Mouse (Mus musculus): ENCODE results near the gene Inpp5a. TPM values are rescaled to one million over a fixed set of nuclear protein-coding genes. Genes with fewer than 3 reads are reported as not detected.
A peak's percentile ranks its signal among the peaks of the same experiment; 100 is the strongest.

Gene Inpp5a
- polyA plus RNA-seq, 1 experiment from 2014 or later: 28.1 TPM

DNA sequence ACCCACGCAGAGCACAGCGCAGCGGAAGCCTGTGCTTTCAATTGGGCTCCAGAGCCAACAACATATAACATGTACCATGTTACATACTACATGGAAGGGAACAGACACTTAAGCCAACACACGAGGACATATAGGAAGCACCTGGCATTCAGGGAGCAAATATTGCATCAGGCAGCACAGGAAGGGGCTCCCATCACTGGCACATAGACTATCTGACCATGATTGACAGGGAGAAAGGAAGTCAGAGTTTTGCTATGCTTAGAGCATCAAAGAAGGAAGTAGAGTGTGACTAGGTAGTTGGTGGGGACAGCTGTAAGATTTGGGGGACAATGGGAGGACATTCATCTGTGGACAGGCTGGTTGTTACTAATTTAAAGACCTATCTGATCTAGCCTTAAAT lies 103.4 kb downstream of the Inpp5a start:
- Histone ChIP-seq H3K27me3 (ENCODE audit: control insufficient read depth, insufficient read depth, low read length) (peaks cover 40% of the 10 kb centered on the region), H3K9me3 (ENCODE audit: control insufficient read depth, low read length) (no peaks in the 10 kb centered on the region), H3K9ac (no peak overlapping the region), H3K4me1 (replicated peaks; ENCODE audit: control insufficient read depth, insufficient read depth, low read length) (peaks cover 3% of the 10 kb centered on the region; the same call in 1 of the 2 replicates), H3K4me3 (replicated peaks; ENCODE audit: low read length) (no peak overlapping the region), H3K36me3 (replicated peaks; ENCODE audit: control insufficient read depth, insufficient read depth) (no peaks in the 10 kb centered on the region), H3K4me2 (replicated peaks) (no peak overlapping the region), H3K27ac (no peak overlapping the region)
- DNase-seq (ENCODE audit: low spot score) (no peak), ATAC-seq (ENCODE audit: low FRiP score) (no peak)
- WGBS: 92% methylated on average over 4 of the region's 4 CpGs

DNA sequence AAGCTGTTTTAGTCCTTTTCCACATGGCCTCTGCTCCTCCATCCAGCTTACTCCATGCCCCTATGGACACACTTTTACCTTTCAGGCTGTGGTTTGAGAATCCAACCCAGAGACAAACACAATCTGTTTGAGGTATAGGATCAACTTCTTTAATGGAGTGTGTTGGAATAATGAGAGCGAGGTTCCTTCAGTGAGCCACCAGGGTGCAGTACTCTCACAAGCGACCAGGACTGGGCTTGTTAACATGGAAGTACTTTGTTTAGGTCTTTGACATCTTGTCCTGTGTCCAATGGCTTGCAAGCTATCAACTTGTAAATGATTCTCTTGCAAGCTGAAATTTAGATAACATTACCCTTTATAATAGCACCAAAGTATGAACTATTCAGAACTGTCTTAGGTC lies 104.0 kb downstream of the Inpp5a start:
- Histone ChIP-seq H3K9ac (no peak overlapping the region), H3K27ac (no peak overlapping the region), H3K9me3 (ENCODE audit: control insufficient read depth, low read length) (no peaks in the 10 kb centered on the region), H3K4me3 (replicated peaks; ENCODE audit: low read length) (no peak overlapping the region), H3K36me3 (replicated peaks; ENCODE audit: control insufficient read depth, insufficient read depth) (no peaks in the 10 kb centered on the region), H3K27me3 (ENCODE audit: control insufficient read depth, insufficient read depth, low read length) (peaks cover 40% of the 10 kb centered on the region), H3K4me2 (replicated peaks) (no peak overlapping the region), H3K4me1 (replicated peaks; ENCODE audit: control insufficient read depth, insufficient read depth, low read length) (peaks cover 3% of the 10 kb centered on the region; the same call in 1 of the 2 replicates)
- no peak for ATAC-seq (ENCODE audit: low FRiP score)
- WGBS: 38% methylated on average over 2 of the region's 2 CpGs
- no peak for DNase-seq (ENCODE audit: low spot score)

DNA sequence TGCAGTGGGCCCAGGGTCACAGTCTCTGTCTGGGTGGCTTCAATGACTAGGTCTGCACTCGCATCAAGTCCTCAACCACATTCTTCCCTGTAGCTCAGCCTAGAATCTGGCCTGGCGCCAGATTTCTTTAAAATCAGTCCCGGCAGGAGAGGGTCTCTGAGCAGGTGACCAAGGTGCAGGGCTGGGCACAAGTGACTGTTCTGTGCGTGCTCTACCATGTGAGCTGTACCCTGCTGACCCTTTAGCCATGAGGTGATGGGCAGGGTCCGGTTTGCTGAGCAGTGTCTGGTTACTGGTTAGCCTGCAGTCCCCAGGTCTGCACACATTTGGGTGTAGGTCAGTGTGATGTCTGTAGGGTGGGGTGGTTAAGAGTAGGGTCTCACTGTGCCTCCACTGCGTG lies 106.9 kb downstream of the Inpp5a start:
- Histone ChIP-seq H3K27me3 (ENCODE audit: control insufficient read depth, insufficient read depth, low read length) (peaks cover 50% of the 10 kb centered on the region), H3K4me2 (replicated peaks) (no peak overlapping the region), H3K4me3 (replicated peaks; ENCODE audit: low read length) (no peak overlapping the region), H3K9ac (no peak overlapping the region), H3K36me3 (replicated peaks; ENCODE audit: control insufficient read depth, insufficient read depth) (no peaks in the 10 kb centered on the region), H3K4me1 (replicated peaks; ENCODE audit: control insufficient read depth, insufficient read depth, low read length) (peaks cover 3% of the 10 kb centered on the region; the same call in 1 of the 2 replicates), H3K9me3 (ENCODE audit: control insufficient read depth, low read length) (no peaks in the 10 kb centered on the region), H3K27ac (no peak overlapping the region)
- ATAC-seq (ENCODE audit: low FRiP score) (no peak), DNase-seq (ENCODE audit: low spot score) (no peak)
- WGBS: 84% methylated on average over 6 of the region's 6 CpGs

DNA sequence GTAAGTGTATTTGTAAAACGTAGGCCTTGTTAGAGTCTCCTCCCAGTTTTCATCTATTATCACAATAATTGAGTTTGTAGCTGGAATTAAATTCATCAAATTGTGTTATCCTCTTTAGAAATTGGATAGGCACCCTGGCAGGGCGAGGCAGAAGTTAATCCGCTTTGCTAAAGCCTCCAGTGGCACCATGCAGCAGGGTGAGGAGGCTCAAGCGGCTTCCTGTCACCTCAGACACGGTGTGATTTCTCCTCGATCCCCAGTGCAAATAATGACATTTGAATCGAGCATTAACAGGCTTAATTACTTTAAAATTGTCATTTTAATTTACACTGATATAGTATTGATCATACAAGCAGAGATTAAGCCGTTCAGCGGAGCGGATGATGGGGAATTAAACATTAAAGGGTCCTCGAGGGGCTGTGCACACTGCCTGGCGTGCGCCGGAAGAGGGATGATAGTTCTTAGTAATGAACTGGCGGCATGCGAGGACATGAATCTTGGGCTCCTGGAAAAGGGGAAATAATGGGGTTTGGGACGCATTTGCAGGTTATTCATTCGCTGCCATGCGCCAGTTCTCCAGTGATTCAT lies 109.2 kb downstream of the Inpp5a start:
- ATAC-seq (ENCODE audit: low FRiP score) (no peak), DNase-seq (ENCODE audit: low spot score) (no peak)

DNA sequence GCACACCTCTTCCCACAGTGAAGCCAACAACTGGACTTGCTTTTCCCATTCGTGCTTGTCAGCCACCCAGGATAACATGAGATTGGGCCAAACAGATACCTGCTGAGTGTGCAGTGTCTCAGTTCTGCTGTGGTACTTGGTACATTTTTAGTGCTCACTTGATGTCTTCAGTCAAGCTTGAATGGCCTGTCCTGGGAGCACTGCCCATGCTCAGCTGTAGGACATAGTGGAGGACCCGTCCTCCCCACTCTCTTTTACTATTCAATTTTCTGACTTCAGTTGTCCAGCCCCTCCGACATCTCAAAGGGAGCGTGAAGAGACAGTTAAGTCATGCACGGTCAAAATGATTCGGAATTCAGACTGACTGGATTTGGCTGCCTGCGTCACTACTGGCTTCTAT lies 115.2 kb downstream of the Inpp5a start:
- ATAC-seq (ENCODE audit: low FRiP score): no peak
- peaks cover 43% of the 10 kb centered on the region for H3K27me3 ChIP-seq (ENCODE audit: control insufficient read depth, insufficient read depth, low read length)
- peaks cover 6% of the 10 kb centered on the region; the same call in 1 of the 2 replicates for H3K4me1 ChIP-seq (replicated peaks; ENCODE audit: control insufficient read depth, insufficient read depth, low read length)
- no peaks in the 10 kb centered on the region for H3K36me3 ChIP-seq (replicated peaks; ENCODE audit: control insufficient read depth, insufficient read depth)
- 59% methylated on average over 7 of the region's 7 CpGs for WGBS
- H3K9me3 ChIP-seq (ENCODE audit: control insufficient read depth, low read length): no peaks in the 10 kb centered on the region
- H3K4me2 ChIP-seq (replicated peaks): no peak overlapping the region
- no peak overlapping the region for H3K9ac ChIP-seq
- DNase-seq (ENCODE audit: low spot score): no peak
- no peak overlapping the region for H3K4me3 ChIP-seq (replicated peaks; ENCODE audit: low read length)
- H3K27ac ChIP-seq: no peak overlapping the region

More for the DNA sequence above, 109.2 kb downstream of the Inpp5a start:
- Histone ChIP-seq H3K9me3 (ENCODE audit: control insufficient read depth, low read length) (no peaks in the 10 kb centered on the region), H3K4me3 (replicated peaks; ENCODE audit: low read length) (no peak overlapping the region), H3K4me2 (replicated peaks) (no peak overlapping the region), H3K27ac (no peak overlapping the region), H3K4me1 (replicated peaks; ENCODE audit: control insufficient read depth, insufficient read depth, low read length) (peaks cover 3% of the 10 kb centered on the region; the same call in 1 of the 2 replicates), H3K9ac (no peak overlapping the region), H3K27me3 (ENCODE audit: control insufficient read depth, insufficient read depth, low read length) (peaks cover 42% of the 10 kb centered on the region), H3K36me3 (replicated peaks; ENCODE audit: control insufficient read depth, insufficient read depth) (no peaks in the 10 kb centered on the region)
- WGBS: 50% methylated on average over 19 of the region's 19 CpGs

DNA sequence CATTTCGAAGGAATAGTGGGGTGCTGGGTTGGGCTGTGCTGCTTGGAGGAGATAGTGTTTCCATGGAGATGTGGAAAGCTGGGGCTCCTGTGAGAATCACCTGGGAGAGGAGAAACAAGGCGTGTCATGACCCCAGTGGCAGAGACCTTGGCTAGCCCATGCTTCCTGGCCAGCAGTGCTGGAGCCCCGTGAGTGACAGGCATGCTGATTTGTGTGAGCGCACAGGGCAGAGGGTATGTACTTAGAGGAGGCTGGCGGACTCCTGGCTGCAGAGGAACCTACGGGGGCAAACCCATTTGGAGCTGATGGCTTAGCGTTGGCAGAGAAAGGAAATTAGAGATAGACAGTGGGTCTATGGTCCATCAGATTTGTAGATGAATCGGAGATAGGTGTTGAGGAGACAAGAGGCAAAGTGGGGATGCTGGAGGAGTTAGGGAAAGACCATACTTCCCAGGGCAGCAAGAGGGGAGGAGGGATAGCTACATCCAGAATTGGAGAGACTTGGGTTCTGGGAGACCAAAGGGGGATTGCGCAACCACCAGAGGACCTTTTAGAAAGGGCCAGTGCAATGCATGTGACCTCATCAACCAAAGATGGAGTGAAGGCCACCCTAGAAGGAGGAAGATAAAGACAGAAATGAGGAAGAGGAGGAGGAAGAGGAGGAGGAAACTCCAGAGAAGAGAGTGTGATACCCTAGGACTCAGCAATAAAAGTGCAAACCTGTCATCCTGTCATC lies 117.9 kb downstream of the Inpp5a start:
- ATAC-seq (ENCODE audit: low FRiP score) (no peak), DNase-seq (ENCODE audit: low spot score) (no peak)
- H3K4me3 ChIP-seq (replicated peaks; ENCODE audit: low read length): no peak overlapping the region
- WGBS: 70% methylated on average over 9 of the region's 9 CpGs
- H3K27me3 ChIP-seq (ENCODE audit: control insufficient read depth, insufficient read depth, low read length): peaks cover 42% of the 10 kb centered on the region
- H3K9ac ChIP-seq: no peak overlapping the region
- no peaks in the 10 kb centered on the region for H3K9me3 ChIP-seq (ENCODE audit: control insufficient read depth, low read length)
- H3K4me1 ChIP-seq (replicated peaks; ENCODE audit: control insufficient read depth, insufficient read depth, low read length): peaks cover 6% of the 10 kb centered on the region; the same call in 1 of the 2 replicates
- H3K4me2 ChIP-seq (replicated peaks): no peak overlapping the region
- H3K36me3 ChIP-seq (replicated peaks; ENCODE audit: control insufficient read depth, insufficient read depth): no peaks in the 10 kb centered on the region
- H3K27ac ChIP-seq: 0 out of 2 replicates have a peak overlapping the region, but pooled peaks have one; percentile 5

DNA sequence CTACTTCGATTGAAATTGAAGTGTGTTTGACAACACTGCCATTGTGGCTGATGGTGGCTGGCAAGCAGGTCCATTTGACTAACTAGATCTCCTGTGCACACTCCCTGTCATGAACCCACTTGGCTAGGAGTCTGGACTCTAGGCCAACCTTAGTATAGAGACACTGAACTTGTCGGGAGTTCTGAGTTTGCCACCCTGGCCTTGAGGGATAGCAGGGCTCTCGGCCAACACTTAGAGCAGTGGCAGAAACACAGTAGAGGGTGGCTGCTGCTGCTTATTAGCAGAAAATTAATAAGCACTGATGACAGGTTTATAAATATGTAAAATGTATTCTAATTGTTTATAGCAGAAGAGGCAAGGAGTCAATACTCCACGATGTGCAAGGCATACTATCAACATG lies 120.0 kb downstream of the Inpp5a start:
- H3K27ac ChIP-seq: no peak overlapping the region
- no peak for DNase-seq (ENCODE audit: low spot score)
- peaks cover 6% of the 10 kb centered on the region; the same call in 1 of the 2 replicates for H3K4me1 ChIP-seq (replicated peaks; ENCODE audit: control insufficient read depth, insufficient read depth, low read length)
- ATAC-seq (ENCODE audit: low FRiP score): no peak
- no peaks in the 10 kb centered on the region for H3K9me3 ChIP-seq (ENCODE audit: control insufficient read depth, low read length)
- H3K9ac ChIP-seq: no peak overlapping the region
- H3K27me3 ChIP-seq (ENCODE audit: control insufficient read depth, insufficient read depth, low read length): peaks cover 60% of the 10 kb centered on the region
- H3K36me3 ChIP-seq (replicated peaks; ENCODE audit: control insufficient read depth, insufficient read depth): 0 out of 2 replicates have a peak, but pooled peaks cover 4% of the 10 kb centered on the region
- no peak overlapping the region for H3K4me3 ChIP-seq (replicated peaks; ENCODE audit: low read length)
- 76% methylated on average over 4 of the region's 4 CpGs for WGBS
- H3K4me2 ChIP-seq (replicated peaks): no peak overlapping the region

DNA sequence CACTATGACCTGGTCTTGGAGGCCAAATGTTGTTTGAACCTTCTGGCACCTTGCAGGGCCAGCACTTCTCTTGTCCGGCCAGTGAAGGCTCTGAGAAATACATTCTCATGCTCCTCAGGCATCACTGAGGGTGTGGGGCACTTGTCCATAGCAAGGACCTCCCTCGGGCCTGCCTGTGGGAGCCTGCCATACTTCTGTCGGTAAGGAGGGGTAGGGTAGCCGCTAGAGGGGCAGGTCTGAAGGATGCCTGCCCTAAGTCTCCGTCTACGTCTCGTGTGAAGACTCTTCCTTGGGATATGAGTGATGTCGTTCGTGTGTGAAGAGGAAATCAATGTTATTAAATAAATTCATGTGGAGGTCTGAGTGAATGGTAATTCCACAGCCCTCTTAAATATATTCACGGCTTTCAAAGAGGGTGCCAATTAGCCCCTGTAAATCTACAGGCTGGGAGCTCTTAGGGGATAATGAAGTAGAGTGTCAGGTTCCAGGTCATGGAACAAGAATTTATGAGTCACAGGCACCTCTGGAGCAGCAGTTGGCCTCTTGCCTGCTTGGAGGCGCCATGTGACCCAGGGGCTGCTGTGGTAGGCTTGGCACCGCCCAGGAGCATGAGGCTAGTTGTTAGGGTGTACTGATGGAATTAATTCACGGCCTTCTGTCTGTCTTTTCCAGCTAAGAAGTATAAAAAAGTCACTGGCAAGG lies 127.2 kb downstream of the Inpp5a start:
- Histone ChIP-seq H3K4me2 (replicated peaks) (no peak overlapping the region), H3K4me3 (replicated peaks; ENCODE audit: low read length) (no peak overlapping the region), H3K36me3 (replicated peaks; ENCODE audit: control insufficient read depth, insufficient read depth) (peaks cover 4% of the 10 kb centered on the region; the same call in 1 of the 2 replicates), H3K27me3 (ENCODE audit: control insufficient read depth, insufficient read depth, low read length) (peaks cover 84% of the 10 kb centered on the region), H3K27ac (no peak overlapping the region), H3K9ac (no peak overlapping the region), H3K9me3 (ENCODE audit: control insufficient read depth, low read length) (no peaks in the 10 kb centered on the region), H3K4me1 (replicated peaks; ENCODE audit: control insufficient read depth, insufficient read depth, low read length) (no peaks in the 10 kb centered on the region)
- WGBS: 81% methylated on average over 13 of the region's 13 CpGs
- no peak for ATAC-seq (ENCODE audit: low FRiP score)
- no peak for DNase-seq (ENCODE audit: low spot score)

DNA sequence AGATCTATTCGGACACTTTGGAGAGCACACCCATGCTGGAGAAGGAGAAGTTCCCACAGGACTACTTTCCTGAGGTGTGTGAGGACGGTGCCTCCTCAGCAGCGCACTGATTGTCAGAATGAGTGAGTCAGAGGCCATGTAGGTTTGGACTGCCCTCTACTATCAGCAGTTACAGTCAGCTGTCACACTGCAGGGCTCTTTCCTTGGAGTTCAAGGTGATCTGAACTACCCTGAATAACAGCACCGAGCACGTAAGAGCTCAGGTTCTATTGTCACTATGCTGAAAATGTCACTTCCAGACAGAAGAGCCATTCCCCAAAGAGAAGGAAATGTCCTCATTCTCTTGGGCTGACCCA lies 127.7 kb downstream of the Inpp5a start:
- H3K9me3 ChIP-seq (ENCODE audit: control insufficient read depth, low read length): no peaks in the 10 kb centered on the region
- no peak overlapping the region for H3K9ac ChIP-seq
- H3K36me3 ChIP-seq (replicated peaks; ENCODE audit: control insufficient read depth, insufficient read depth): peaks cover 4% of the 10 kb centered on the region; the same call in 1 of the 2 replicates
- DNase-seq (ENCODE audit: low spot score): no peak
- H3K4me3 ChIP-seq (replicated peaks; ENCODE audit: low read length): no peak overlapping the region
- ATAC-seq (ENCODE audit: low FRiP score): no peak
- no peaks in the 10 kb centered on the region for H3K4me1 ChIP-seq (replicated peaks; ENCODE audit: control insufficient read depth, insufficient read depth, low read length)
- WGBS: 95% methylated on average over 5 of the region's 5 CpGs
- peaks cover 84% of the 10 kb centered on the region for H3K27me3 ChIP-seq (ENCODE audit: control insufficient read depth, insufficient read depth, low read length)
- H3K4me2 ChIP-seq (replicated peaks): no peak overlapping the region
- H3K27ac ChIP-seq: no peak overlapping the region

Data from hindbrain, embryonic 14.5 days (tissue).